Mouse (Mus musculus) CH12.LX (cell line): ENCODE data around the gene Mdfi. TPM values are rescaled to one million over a fixed set of nuclear protein-coding genes. Genes with fewer than 3 reads are reported as not detected.

Experiments used
- DNase-seq: peaks from one replicate; pipeline ENCODE4 v3.0.0-alpha.2; 2013; ENCODE audit errors: extremely low read depth
- H3K27ac ChIP-seq: 2 replicates; pipeline ENCODE4 v1.5.1; 2012; ENCODE audit warnings: low read depth, mild to moderate bottlenecking, control low read depth, moderate library complexity; ENCODE audit not compliant: insufficient read depth
- H3K27me3 ChIP-seq: replicated peaks from 2 replicates; pipeline ENCODE3; 2012; ENCODE audit warnings: inconsistent platforms
- H3K36me3 ChIP-seq, 2 experiments: replicated peaks in 1 of 2; 2 replicates each; pipeline versions ENCODE3 to v1.6.1; 2012; ENCODE audit warnings: inconsistent platforms in 1 of 2, low read length in 1 of 2, mild to moderate bottlenecking in 1 of 2, mixed read lengths in 1 of 2, moderate library complexity in 1 of 2; ENCODE audit not compliant: control insufficient read depth in 1 of 2, insufficient read depth in 1 of 2
- H3K4me1 ChIP-seq, 2 experiments: 2 replicates each; pipeline ENCODE4 v1.6.1; 2012; ENCODE audit warnings: inconsistent platforms in 1 of 2, moderate library complexity in 1 of 2; ENCODE audit not compliant: insufficient read depth in 2 of 2, control insufficient read depth in 1 of 2
- H3K4me2 ChIP-seq: 2 replicates; pipeline ENCODE4 v1.6.1; 2012; ENCODE audit warnings: low read depth, mild to moderate bottlenecking, control low read depth; ENCODE audit not compliant: poor library complexity, insufficient read depth, severe bottlenecking
- H3K4me3 ChIP-seq, 3 experiments: fragments of 150-350 bp in 1 of 3; sonication (generic) in 1 of 3; replicated peaks in 1 of 3; 2 replicates each; pipeline versions ENCODE3 to v1.5.1; 2011 to 2012; ENCODE audit warnings: low read depth in 2 of 3, low read length in 2 of 3, mild to moderate bottlenecking in 2 of 3, moderate library complexity in 2 of 3, control low read depth in 1 of 3, improper control_type of control experiment in 1 of 3, inconsistent platforms in 1 of 3, mixed read lengths in 1 of 3; ENCODE audit not compliant: poor library complexity in 1 of 3
- H3K79me2 ChIP-seq: replicated peaks from 2 replicates; pipeline ENCODE4 v1.6.1; 2012; ENCODE audit warnings: mild to moderate bottlenecking, moderate library complexity; ENCODE audit not compliant: control insufficient read depth, poor library complexity, insufficient read depth, severe bottlenecking; ENCODE audit errors: extremely low read depth
- H3K9ac ChIP-seq: 2 replicates; pipeline ENCODE4 v1.6.1; 2012; ENCODE audit warnings: low read depth, mild to moderate bottlenecking, control low read depth, moderate library complexity; ENCODE audit not compliant: insufficient read depth
- H3K9me3 ChIP-seq: replicated peaks from 2 replicates; pipeline ENCODE3; 2012; ENCODE audit warnings: low read length, inconsistent platforms, mixed read lengths
- CHD1 ChIP-seq: IDR thresholded peaks from 2 replicates; pipeline ENCODE4 v1.6.1; 2012; ENCODE audit warnings: low read depth, low read length, improper control_type of control experiment, inconsistent platforms
- CTCF ChIP-seq, 2 experiments: IDR thresholded peaks in 1 of 2; conservative IDR thresholded peaks in 1 of 2; 2 replicates each; pipeline ENCODE4 v1.5.1; 2011 to 2012; ENCODE audit warnings: low read depth in 2 of 2, low read length in 2 of 2, improper control_type of control experiment in 1 of 2, inconsistent platforms in 1 of 2, mild to moderate bottlenecking in 1 of 2, moderate library complexity in 1 of 2
- E2F4 ChIP-seq: IDR thresholded peaks from 2 replicates; pipeline ENCODE4 v1.6.1; 2011; ENCODE audit warnings: low read depth, low read length, improper control_type of control experiment; ENCODE audit not compliant: insufficient replicate concordance
- ELF1 ChIP-seq: IDR thresholded peaks from 2 replicates; pipeline ENCODE4 v1.6.1; 2014; ENCODE audit warnings: low read depth, mild to moderate bottlenecking, inconsistent platforms, low read length, improper control_type of control experiment
- ETS1 ChIP-seq: conservative IDR thresholded peaks from 2 replicates; pipeline ENCODE4 v1.6.1; 2012; ENCODE audit warnings: low read depth, mild to moderate bottlenecking, inconsistent platforms, low read length, improper control_type of control experiment, moderate library complexity
- HCFC1 ChIP-seq: IDR thresholded peaks from 2 replicates; pipeline ENCODE4 v1.6.1; 2012; ENCODE audit warnings: low read depth, mild to moderate bottlenecking, inconsistent platforms, low read length, improper control_type of control experiment
- KAT2A ChIP-seq: IDR thresholded peaks from 2 replicates; pipeline ENCODE4 v1.6.1; 2012; ENCODE audit warnings: low read length, improper control_type of control experiment, inconsistent platforms; ENCODE audit not compliant: insufficient replicate concordance
- MAZ ChIP-seq: IDR thresholded peaks from 2 replicates; pipeline ENCODE4 v1.6.1; 2012; ENCODE audit warnings: low read depth, mild to moderate bottlenecking, inconsistent platforms, low read length, improper control_type of control experiment, moderate library complexity
- MXI1 ChIP-seq: IDR thresholded peaks from 2 replicates; pipeline ENCODE4 v1.6.1; 2011; ENCODE audit warnings: mild to moderate bottlenecking, low read depth, low read length, improper control_type of control experiment
- MYC ChIP-seq: IDR thresholded peaks from 2 replicates; pipeline ENCODE4 v1.6.1; 2011; ENCODE audit warnings: low read depth, mild to moderate bottlenecking, improper control_type of control experiment, low read length
- NRF1 ChIP-seq: IDR thresholded peaks from 2 replicates; pipeline ENCODE4 v1.6.1; 2014; ENCODE audit warnings: low read depth, mild to moderate bottlenecking, inconsistent platforms, low read length, improper control_type of control experiment, moderate library complexity
- PAX5 ChIP-seq: IDR thresholded peaks from 2 replicates; pipeline ENCODE4 v1.6.1; 2012; ENCODE audit warnings: low read length, inconsistent platforms, mixed read lengths
- POLR2AphosphoS2 ChIP-seq: IDR thresholded peaks from 2 replicates; pipeline ENCODE4 v1.6.1; 2011; ENCODE audit warnings: low read depth, low read length, improper control_type of control experiment
- RAD21 ChIP-seq: IDR thresholded peaks from 2 replicates; pipeline ENCODE4 v1.6.1; 2011; ENCODE audit warnings: low read depth, mild to moderate bottlenecking, low read length, improper control_type of control experiment, moderate library complexity
- RCOR1 ChIP-seq: conservative IDR thresholded peaks from 2 replicates; pipeline ENCODE4 v1.6.1; 2012; ENCODE audit warnings: low read depth, mild to moderate bottlenecking, inconsistent platforms, low read length, improper control_type of control experiment
- SIN3A ChIP-seq: IDR thresholded peaks from 2 replicates; pipeline ENCODE4 v1.6.1; 2012; ENCODE audit warnings: low read length, improper control_type of control experiment, inconsistent platforms
- TBP ChIP-seq: conservative IDR thresholded peaks from 2 replicates; pipeline ENCODE4 v1.6.1; 2011; ENCODE audit warnings: low read depth, low read length, improper control_type of control experiment
- UBTF ChIP-seq: IDR thresholded peaks from 2 replicates; pipeline ENCODE4 v1.6.1; 2012; ENCODE audit warnings: low read depth, mild to moderate bottlenecking, inconsistent platforms, low read length, improper control_type of control experiment, moderate library complexity
- USF1 ChIP-seq: IDR thresholded peaks from 2 replicates; pipeline ENCODE4 v1.6.1; 2014; ENCODE audit warnings: low read depth, mild to moderate bottlenecking, inconsistent platforms, low read length, improper control_type of control experiment
- dilution Hi-C: fragments of 300-500 bp; cut with MboI; formaldehyde crosslinking; loops from 2 replicates; pipeline ENCODE4 v1.14.3; 2020; ENCODE audit warnings: low sequenced_read_pairs; ENCODE audit not compliant: extremely low pct_unique_long_range_greater_than_20kb, extremely low pct_ligation_motif_present
- in situ Hi-C: fragments of 300-500 bp; cut with MboI; formaldehyde crosslinking; loops from 3 replicates; pipeline ENCODE4 v1.14.3; 2019; ENCODE audit warnings: low sequenced_read_pairs, low pct_ligation_motif_present, low pct_unique_long_range_greater_than_20kb, mixed read lengths
- polyA plus RNA-seq: library from polyadenylated mRNA; unstranded; fragments of >175 nt; gene quantifications from 2 replicates; pipeline ENCODE4 v1.2.1, GENCODE M21; 2012; ENCODE audit warnings: low read depth; ENCODE audit not compliant: insufficient read length
- total RNA-seq, 2 experiments: library from RNA; depleted of rRNA; stranded (reverse); fragments of 300-350 nt in 1 of 2; fragments of >200 nt in 1 of 2; gene quantifications; 2 replicates each; pipeline ENCODE4 v1.2.3; 2012 to 2014

The Mdfi gene
- total and polyA plus RNA-seq, 3 experiments: 0.30 to 0.35 TPM; not detected in 1

DNA sequence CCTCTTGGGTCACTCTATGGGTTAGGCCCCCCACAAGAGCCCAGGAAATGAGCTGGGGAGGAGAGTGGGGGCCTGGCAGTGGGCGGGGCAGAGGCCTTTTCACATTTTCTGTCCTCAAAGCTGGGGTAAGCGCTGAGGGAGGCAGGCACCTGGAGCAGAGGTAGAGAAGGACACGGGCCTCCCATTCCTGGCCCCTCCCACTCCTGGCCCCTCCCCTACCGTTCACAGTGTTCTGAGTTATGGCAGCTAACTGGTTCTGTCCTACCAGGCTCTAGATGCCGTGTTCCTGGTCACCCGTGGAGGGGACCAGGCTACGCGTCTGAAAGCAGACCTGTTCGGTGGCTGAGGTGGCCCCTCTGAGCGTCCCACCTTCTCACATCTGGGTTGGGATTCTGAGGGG lies 19.0 kb downstream of the Mdfi start:
- dilution Hi-C loops: no loop called here
- H3K9me3 ChIP-seq: no peaks in the 10 kb centered on the region
- no peak overlapping the region for H3K27ac ChIP-seq
- in situ Hi-C loops: no loop called here
- no peaks in the 10 kb centered on the region for H3K27me3 ChIP-seq
- no peaks in the 10 kb centered on the region for H3K36me3 ChIP-seq
- TF ChIP-seq E2F4 (no peak), RAD21 (no peak), USF1 (no peak), RCOR1 (no peak), HCFC1 (no peak)
- DNase-seq: no peak
- H3K4me3 ChIP-seq: no peak overlapping the region
- peaks cover 4 to 8% of the 10 kb centered on the region in 2 experiments; a peak in 3 of 4 replicates for H3K4me1 ChIP-seq
- no peaks in the 10 kb centered on the region for H3K79me2 ChIP-seq
- H3K9ac ChIP-seq: no peak overlapping the region
- H3K4me2 ChIP-seq: no peak overlapping the region

DNA sequence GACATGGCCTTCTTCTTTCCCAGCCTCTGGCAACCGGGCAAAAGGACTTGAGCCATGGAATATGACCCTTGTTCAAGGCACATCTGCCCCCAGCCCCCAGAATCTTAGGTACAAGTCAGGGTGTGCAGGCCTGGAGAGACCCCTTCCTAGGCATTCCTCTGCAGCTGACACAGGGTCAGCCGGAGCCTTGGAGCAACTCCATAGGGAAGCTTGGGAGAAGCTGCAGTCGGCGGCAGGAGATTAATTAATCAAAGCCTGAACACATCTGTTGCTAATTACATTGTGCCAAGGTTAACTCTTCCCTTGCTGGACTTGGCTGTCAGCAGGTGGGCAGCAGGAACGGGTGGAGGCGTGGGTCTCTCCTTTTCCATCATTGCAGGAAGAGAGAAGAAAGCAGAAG lies 20.0 kb downstream of the Mdfi start:
- H3K27ac ChIP-seq: no peak overlapping the region
- dilution Hi-C loops (no loop called here), in situ Hi-C loops (no loop called here)
- H3K4me2 ChIP-seq: no peak overlapping the region
- H3K27me3 ChIP-seq: no peaks in the 10 kb centered on the region
- no peak overlapping the region for H3K4me3 ChIP-seq
- DNase-seq: no peak
- peaks cover 4 to 8% of the 10 kb centered on the region in 2 experiments; a peak in 3 of 4 replicates for H3K4me1 ChIP-seq
- H3K79me2 ChIP-seq: no peaks in the 10 kb centered on the region
- TF ChIP-seq ELF1 (no peak), TBP (no peak), UBTF (no peak), MYC (no peak), POLR2AphosphoS2 (no peak), MAZ (no peak), NRF1 (no peak), E2F4 (no peak), CHD1 (no peak)
- TF ChIP-seq, all 38 proteins: peak for 0
- H3K9me3 ChIP-seq: no peaks in the 10 kb centered on the region
- H3K36me3 ChIP-seq: no peaks in the 10 kb centered on the region
- no peak overlapping the region for H3K9ac ChIP-seq

DNA sequence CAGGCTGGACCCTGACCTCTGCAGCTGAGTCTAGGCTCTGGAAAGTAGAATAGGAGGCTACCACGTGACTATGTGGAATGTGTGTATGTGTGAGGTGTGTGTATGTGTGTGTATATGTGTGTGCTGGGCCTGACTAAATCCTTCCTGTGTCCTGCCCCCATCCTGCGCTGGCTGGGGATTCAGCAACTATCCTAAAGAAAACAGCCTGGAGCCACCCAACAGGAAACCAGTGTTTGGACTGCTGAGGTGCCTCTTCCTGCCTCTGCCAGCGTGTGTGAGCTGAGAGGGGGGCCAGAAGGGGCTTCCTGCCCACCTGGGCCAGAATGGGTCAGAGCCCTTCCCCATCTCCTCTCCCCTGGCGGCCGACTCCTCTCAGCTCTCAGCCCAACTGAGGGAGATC lies 20.9 kb downstream of the Mdfi start:
- no peaks in the 10 kb centered on the region for H3K36me3 ChIP-seq
- DNase-seq: no peak
- no peaks in the 10 kb centered on the region for H3K9me3 ChIP-seq
- dilution Hi-C loops: no loop called here
- H3K4me2 ChIP-seq: no peak overlapping the region
- no peak for TF ChIP-seq ETS1
- no peak for TF ChIP-seq HCFC1
- no peak for TF ChIP-seq KAT2A
- no peak for TF ChIP-seq SIN3A
- no peak for TF ChIP-seq PAX5
- no peak for TF ChIP-seq MXI1
- no peak for TF ChIP-seq CTCF (conservative IDR thresholded peaks at IDR 0.05 in 1 of 2, IDR thresholded peaks at IDR 0.05 in 1 of 2; ENCODE audit: low read depth in 2 of 2, low read length in 2 of 2)
- no peak for TF ChIP-seq UBTF
- TF ChIP-seq E2F4: no peak
- no peak overlapping the region for H3K4me3 ChIP-seq
- no peak overlapping the region for H3K9ac ChIP-seq
- peaks cover 4 to 8% of the 10 kb centered on the region in 2 experiments; a peak in 3 of 4 replicates for H3K4me1 ChIP-seq
- in situ Hi-C loops: no loop called here
- no peaks in the 10 kb centered on the region for H3K27me3 ChIP-seq
- H3K27ac ChIP-seq: no peak overlapping the region
- H3K79me2 ChIP-seq: no peaks in the 10 kb centered on the region
